Mouse (Mus musculus) liver, embryonic 11.5 days (tissue): ENCODE measurements at regions not wholly inside any gene's neighbourhood (a gene's known extent, or its start where the extent isn't known, plus 50 kb on each side); places are given as distances from the start of the nearest gene placed in this dataset.

Source experiments
- ATAC-seq: fragments of 200-750 bp; cut with Nextera tagmentation; replicated peaks from 2 replicates; pipeline ENCODE4 v1.8.0; 2017; ENCODE audit warnings: moderate number of reproducible peaks, mild to moderate bottlenecking, moderate TSS enrichment, moderate library complexity; ENCODE audit not compliant: low FRiP score
- DNase-seq: peaks from one replicate; pipeline ENCODE4 v3.0.0-alpha.2; 2017; ENCODE audit warnings: low spot score
- H3K27ac ChIP-seq: fragments of 300-500 bp; sonication (generic); 2 replicates; pipeline ENCODE4 v1.5.1; 2014; ENCODE audit warnings: mild to moderate bottlenecking, low read depth, low read length, control low read depth
- H3K27me3 ChIP-seq: fragments of 300-500 bp; sonication (generic); replicated peaks from 2 replicates; pipeline ENCODE4 v1.6.1; 2014; ENCODE audit warnings: low read length, mixed read lengths; ENCODE audit not compliant: control insufficient read depth, insufficient read depth
- H3K36me3 ChIP-seq: fragments of 300-500 bp; sonication (generic); 2 replicates; pipeline ENCODE4 v1.6.1; 2014; ENCODE audit warnings: mild to moderate bottlenecking, low read length, moderate library complexity, mixed read lengths; ENCODE audit not compliant: control insufficient read depth, insufficient read depth
- H3K4me1 ChIP-seq: fragments of 300-500 bp; sonication (generic); replicated peaks from 2 replicates; pipeline ENCODE4 v1.6.1; 2014; ENCODE audit warnings: low read length, mixed read lengths; ENCODE audit not compliant: control insufficient read depth, insufficient read depth
- H3K4me2 ChIP-seq: fragments of 300-500 bp; sonication (generic); 2 replicates; pipeline ENCODE4 v1.6.1; 2014; ENCODE audit warnings: mild to moderate bottlenecking, control low read depth, moderate library complexity
- H3K4me3 ChIP-seq: fragments of 300-500 bp; sonication (generic); 2 replicates; pipeline ENCODE4 v1.5.1; 2014; ENCODE audit warnings: low read depth, low read length, control low read depth
- H3K9ac ChIP-seq: fragments of 300-500 bp; sonication (generic); 2 replicates; pipeline ENCODE4 v1.6.1; 2014; ENCODE audit warnings: low read depth, low read length, control low read depth
- H3K9me3 ChIP-seq: fragments of 300-500 bp; sonication (generic); 2 replicates; pipeline ENCODE4 v1.6.1; 2016; ENCODE audit warnings: low read length, inconsistent platforms, mixed read lengths; ENCODE audit not compliant: control insufficient read depth
- WGBS: fragments of 180-500 bp; shearing (Covaris S2); extraction: QIAGEN DNeasy Blood & Tissue Kit; methylation state at CpG from one replicate; pipeline ENCODE4 v1.1.7; 2014; 5-methylcytosine and 5-hydroxymethylcytosine counted together

DNA sequence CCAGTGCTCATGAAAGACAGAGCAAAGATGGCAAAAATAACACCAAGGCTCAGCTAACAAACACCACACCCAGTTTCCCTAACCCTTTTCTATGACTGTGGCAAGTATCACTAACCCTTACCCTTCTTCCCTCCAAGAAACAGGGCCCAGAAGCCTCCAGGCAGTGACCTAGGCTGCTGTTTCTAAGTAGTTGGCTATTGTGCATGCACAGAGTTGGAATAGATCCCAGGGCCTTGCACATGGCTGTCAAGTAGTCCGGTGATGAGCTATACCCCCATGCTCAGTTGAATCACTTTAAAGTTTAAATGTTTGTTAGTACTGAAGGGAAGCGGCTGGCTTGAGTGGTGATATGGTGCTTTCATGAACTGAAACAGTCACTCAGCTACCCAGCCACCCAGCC is 53.9 kb upstream of the Arntl start:
- Histone ChIP-seq H3K9ac (no peak overlapping the region), H3K27me3 (0 out of 2 replicates have a peak, but pooled peaks cover 2% of the 10 kb centered on the region), H3K9me3 (no peaks in the 10 kb centered on the region), H3K4me1 (no peaks in the 10 kb centered on the region), H3K4me2 (no peak overlapping the region), H3K27ac (no peak overlapping the region), H3K36me3 (no peaks in the 10 kb centered on the region), H3K4me3 (no peak overlapping the region)
- ATAC-seq (no peak), DNase-seq (no peak)
- 88% methylated on average over 2 of the region's 2 CpGs for WGBS

DNA sequence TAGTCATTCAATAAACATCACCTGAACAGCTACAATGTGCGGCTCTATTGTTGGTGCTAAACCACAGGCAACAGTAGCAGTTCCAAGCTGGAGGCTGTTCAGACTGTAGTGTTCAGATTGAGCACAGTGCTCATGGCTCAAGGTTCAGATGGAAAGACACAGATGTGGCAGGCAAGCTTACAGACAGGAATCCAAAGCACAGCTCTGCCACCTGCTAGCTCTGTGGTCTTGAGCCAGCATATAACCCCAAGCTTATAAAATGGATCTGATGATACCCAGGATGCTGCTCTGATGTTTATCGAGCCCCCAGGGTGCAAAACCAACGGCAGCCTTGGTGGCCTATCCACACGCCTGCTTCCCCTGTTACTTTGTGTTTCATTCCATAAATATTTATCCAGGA is 53.2 kb upstream of the Arntl start:
- no peak overlapping the region for H3K4me2 ChIP-seq
- no peak overlapping the region for H3K27ac ChIP-seq
- no peak overlapping the region for H3K4me3 ChIP-seq
- WGBS = 66% methylated on average over 4 of the region's 4 CpGs
- no peak for ATAC-seq
- H3K9me3 ChIP-seq = no peaks in the 10 kb centered on the region
- H3K27me3 ChIP-seq = no peaks in the 10 kb centered on the region
- no peaks in the 10 kb centered on the region for H3K36me3 ChIP-seq
- H3K9ac ChIP-seq = no peak overlapping the region
- no peak for DNase-seq
- no peaks in the 10 kb centered on the region for H3K4me1 ChIP-seq

DNA sequence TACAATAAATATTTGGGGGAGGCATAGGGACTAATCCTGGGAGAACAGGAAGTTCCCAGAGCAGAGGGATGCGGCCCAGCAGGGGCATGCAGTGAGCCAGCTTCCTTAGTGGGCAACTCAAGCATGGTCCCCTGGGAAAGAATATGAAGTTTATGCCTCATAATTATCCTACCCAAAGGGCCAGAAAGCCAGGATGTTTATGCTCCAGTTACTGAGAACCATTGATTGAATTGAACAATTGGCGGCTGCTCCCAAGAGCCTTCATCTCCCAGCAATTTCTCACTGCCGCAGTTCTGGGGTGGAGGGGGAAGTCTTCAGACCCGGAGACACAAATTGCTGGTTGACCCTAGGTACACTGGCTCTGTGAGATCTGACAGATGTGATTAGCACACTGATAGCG is 50.9 kb upstream of the Arntl start:
- Histone ChIP-seq H3K27ac (no peak overlapping the region), H3K9me3 (no peaks in the 10 kb centered on the region), H3K4me2 (no peak overlapping the region), H3K4me1 (no peaks in the 10 kb centered on the region), H3K27me3 (no peaks in the 10 kb centered on the region), H3K36me3 (no peaks in the 10 kb centered on the region), H3K4me3 (no peak overlapping the region), H3K9ac (no peak overlapping the region)
- no peak for DNase-seq
- WGBS = 73% methylated on average over 5 of the region's 5 CpGs
- ATAC-seq = no peak

DNA sequence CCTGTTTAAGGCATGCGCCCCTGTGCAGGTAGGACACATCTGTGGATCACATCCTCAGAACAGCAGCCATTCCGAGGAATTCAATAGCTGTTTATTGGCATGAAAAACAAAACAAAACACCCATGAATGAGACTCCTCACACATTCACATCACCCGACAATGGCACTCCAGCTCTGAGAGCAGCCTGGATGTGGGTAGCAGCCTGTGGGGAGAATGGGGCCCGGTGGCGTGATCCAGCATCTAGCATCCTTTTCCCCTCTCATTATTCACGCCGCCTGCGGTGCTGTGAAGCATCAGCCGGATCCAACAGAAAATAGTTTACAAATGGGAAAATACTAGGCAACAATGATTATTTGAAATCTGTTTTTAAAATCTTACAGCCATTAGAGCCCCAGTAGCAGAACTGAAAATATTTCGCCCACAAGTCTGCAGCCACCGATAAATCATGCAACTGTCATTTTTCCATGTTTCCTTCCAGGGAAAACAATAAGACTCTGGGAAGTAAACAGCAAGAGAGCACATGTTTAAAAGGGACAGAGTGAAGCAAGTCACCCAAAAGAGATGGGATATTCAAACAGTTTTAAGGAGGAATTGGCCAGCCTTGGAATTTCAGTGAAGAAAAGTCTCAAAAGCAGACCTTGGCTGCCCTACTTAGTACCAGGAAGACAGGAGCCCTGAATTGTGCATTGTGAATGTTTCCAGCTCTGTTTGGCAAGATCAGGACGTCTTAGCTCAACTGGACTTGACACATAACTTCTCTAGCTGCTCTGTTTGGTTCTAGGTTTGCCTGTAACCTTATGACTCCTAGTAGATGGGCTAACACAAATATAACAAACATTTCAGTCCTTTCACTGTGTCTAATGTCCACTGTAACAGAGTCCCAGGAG is 50.2 kb upstream of the Arntl start:
- no peaks in the 10 kb centered on the region for H3K9me3 ChIP-seq
- DNase-seq = no peak
- H3K4me2 ChIP-seq = no peak overlapping the region
- WGBS = 77% methylated on average over 12 of the region's 12 CpGs
- no peaks in the 10 kb centered on the region for H3K36me3 ChIP-seq
- no peak overlapping the region for H3K27ac ChIP-seq
- ATAC-seq = no peak
- H3K4me3 ChIP-seq = no peak overlapping the region
- no peaks in the 10 kb centered on the region for H3K27me3 ChIP-seq
- no peak overlapping the region for H3K9ac ChIP-seq
- no peaks in the 10 kb centered on the region for H3K4me1 ChIP-seq
